Mouse (Mus musculus) heart, adult 2 months (tissue): ENCODE measurements around the gene Vars.

ENCODE experiments used
- CTCF ChIP-seq: fragments of 200-600 bp; IDR thresholded peaks from 2 replicates; pipeline ENCODE4 v1.8.1; 2022; ENCODE audit warnings: antibody characterized with exemption, mild to moderate bottlenecking, moderate library complexity
- POLR2A ChIP-seq: fragments of 200-500 bp; IDR thresholded peaks from 2 replicates; pipeline ENCODE4 v1.6.1; 2011; ENCODE audit warnings: mild to moderate bottlenecking, low read depth, low read length, control low read depth; ENCODE audit not compliant: insufficient read depth

DNA sequence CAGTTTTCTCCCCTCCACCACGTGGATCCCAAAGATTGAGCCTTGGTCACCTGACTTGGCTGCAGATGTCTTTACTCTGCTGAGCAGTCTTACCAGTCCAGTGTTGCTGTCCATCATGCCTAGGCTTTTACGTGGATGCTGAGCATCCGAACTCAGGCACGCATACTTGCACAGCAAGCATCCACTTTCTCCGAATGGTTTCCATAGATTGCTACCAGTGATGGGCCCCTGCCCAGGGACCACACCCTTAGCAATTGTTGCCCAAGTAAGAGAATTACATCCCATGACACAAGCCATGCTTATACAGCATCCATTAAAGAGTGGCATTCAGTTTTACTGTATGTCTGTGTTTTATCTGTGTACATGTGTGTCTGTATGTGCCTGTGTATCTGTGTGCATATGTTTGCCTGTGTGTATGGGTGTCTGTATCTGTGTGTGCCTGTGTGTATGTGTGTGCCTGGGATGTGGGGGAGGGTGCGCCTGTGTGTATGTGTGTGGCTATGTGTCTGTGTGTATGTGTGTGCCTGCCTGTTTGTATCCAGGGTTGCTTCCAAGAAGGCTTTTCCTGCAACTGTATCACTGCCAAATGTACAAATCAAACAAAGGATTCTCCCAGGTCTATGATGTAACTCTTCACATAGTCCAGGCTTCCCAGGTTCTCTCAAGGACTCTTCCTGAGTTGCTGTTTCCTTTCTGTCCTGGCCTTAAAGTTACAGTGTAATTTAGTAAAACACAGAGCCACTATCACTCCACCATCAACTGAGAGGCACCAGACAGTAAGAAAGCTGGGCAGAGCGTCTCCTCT is 55.1 kb downstream of the Vars start:
- TF ChIP-seq POLR2A (no peak; the same call in 1 of the 2 replicates), CTCF (no peak)
